Mouse (Mus musculus) embryonic facial prominence, embryonic 14.5 days (tissue): ENCODE data around the gene Mn1. TPM values are rescaled to one million over a fixed set of nuclear protein-coding genes. Genes with fewer than 3 reads are reported as not detected.

Source experiments
- ATAC-seq: fragments of 200-750 bp; cut with Nextera tagmentation; 2 replicates; pipeline ENCODE4 v1.8.0; 2017; ENCODE audit warnings: low read depth, moderate number of reproducible peaks, moderate TSS enrichment
- DNase-seq: peaks from one replicate; pipeline ENCODE4 v3.0.0-alpha.2; 2015; ENCODE audit warnings: low spot score
- H3K27ac ChIP-seq: fragments of 300-500 bp; sonication (generic); replicated peaks from 2 replicates; pipeline ENCODE4 v1.5.1; 2014; ENCODE audit warnings: low read depth, mild to moderate bottlenecking, low read length, moderate library complexity
- H3K27me3 ChIP-seq: fragments of 300-500 bp; sonication (generic); replicated peaks from 2 replicates; pipeline ENCODE4 v1.6.1; 2014; ENCODE audit warnings: low read length; ENCODE audit not compliant: control insufficient read depth, insufficient read depth
- H3K36me3 ChIP-seq: fragments of 300-500 bp; sonication (generic); 2 replicates; pipeline ENCODE4 v1.6.1; 2014; ENCODE audit warnings: low read length, mixed read lengths; ENCODE audit not compliant: control insufficient read depth, insufficient read depth
- H3K4me1 ChIP-seq: fragments of 300-500 bp; sonication (generic); 2 replicates; pipeline ENCODE4 v1.6.1; 2014; ENCODE audit warnings: antibody characterized with exemption, low read length; ENCODE audit not compliant: control insufficient read depth, insufficient read depth
- H3K4me2 ChIP-seq: fragments of 300-500 bp; sonication (generic); 2 replicates; pipeline ENCODE4 v1.6.1; 2014; ENCODE audit warnings: low read depth, mild to moderate bottlenecking, low read length, moderate library complexity, mixed read lengths
- H3K4me3 ChIP-seq: fragments of 300-500 bp; sonication (generic); 2 replicates; pipeline ENCODE4 v1.5.1; 2014; ENCODE audit warnings: low read depth, mild to moderate bottlenecking, low read length
- H3K9ac ChIP-seq: fragments of 300-500 bp; sonication (generic); 2 replicates; pipeline ENCODE4 v1.6.1; 2014; ENCODE audit warnings: low read depth, mild to moderate bottlenecking, low read length, moderate library complexity, mixed read lengths
- H3K9me3 ChIP-seq: fragments of 300-500 bp; sonication (generic); 2 replicates; pipeline ENCODE4 v1.6.1; 2016; ENCODE audit warnings: low read length; ENCODE audit not compliant: control insufficient read depth
- WGBS: fragments of 180-500 bp; shearing (Covaris S2); extraction: QIAGEN DNeasy Blood & Tissue Kit; methylation state at CpG from one replicate; pipeline ENCODE4 v1.1.7; 2014; 5-methylcytosine and 5-hydroxymethylcytosine counted together
- polyA plus RNA-seq: library from polyadenylated mRNA; unstranded; fragments of >200 nt; fragmentation: Nextera tagmentation; extraction: Ambion mirVana; gene quantifications from 2 replicates; pipeline ENCODE4 v1.2.1, GENCODE M21; 2014

The Mn1 gene
- polyA plus RNA-seq, 1 experiment from 2014 or later: 29.1 TPM

DNA sequence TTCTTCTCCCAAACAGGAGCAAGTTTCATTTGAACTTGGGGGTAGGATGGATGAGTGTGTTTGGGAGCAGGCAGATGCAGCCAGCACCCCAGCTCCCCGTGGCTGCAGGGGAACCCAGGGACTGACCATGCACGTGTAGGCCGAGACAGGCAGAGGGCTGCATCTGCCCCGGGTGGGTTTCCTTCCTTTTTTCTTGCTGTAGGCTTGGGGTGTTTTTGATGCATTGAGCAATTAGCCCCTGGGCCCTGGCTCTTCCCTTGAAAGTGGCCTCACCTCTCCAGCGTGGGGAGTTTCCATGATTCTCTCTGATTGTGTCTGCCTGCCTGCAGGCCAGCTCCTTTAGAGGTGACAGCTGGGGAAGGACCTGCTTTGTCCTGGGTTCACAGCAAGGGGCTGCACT, 15.7 kb downstream of the Mn1 start:
- peaks cover 8% of the 10 kb centered on the region; the same call in 1 of the 2 replicates for H3K36me3 ChIP-seq
- H3K27me3 ChIP-seq: no peaks in the 10 kb centered on the region
- DNase-seq: no peak
- H3K27ac ChIP-seq: 0 out of 2 replicates have a peak overlapping the region, but pooled peaks have one; percentile 11
- WGBS: 29% methylated on average over 5 of the region's 5 CpGs
- H3K4me3 ChIP-seq: no peak overlapping the region
- H3K4me1 ChIP-seq: peaks cover 74% of the 10 kb centered on the region
- H3K4me2 ChIP-seq: no peak overlapping the region
- ATAC-seq: no peak
- H3K9ac ChIP-seq: no peak overlapping the region
- no peaks in the 10 kb centered on the region for H3K9me3 ChIP-seq

DNA sequence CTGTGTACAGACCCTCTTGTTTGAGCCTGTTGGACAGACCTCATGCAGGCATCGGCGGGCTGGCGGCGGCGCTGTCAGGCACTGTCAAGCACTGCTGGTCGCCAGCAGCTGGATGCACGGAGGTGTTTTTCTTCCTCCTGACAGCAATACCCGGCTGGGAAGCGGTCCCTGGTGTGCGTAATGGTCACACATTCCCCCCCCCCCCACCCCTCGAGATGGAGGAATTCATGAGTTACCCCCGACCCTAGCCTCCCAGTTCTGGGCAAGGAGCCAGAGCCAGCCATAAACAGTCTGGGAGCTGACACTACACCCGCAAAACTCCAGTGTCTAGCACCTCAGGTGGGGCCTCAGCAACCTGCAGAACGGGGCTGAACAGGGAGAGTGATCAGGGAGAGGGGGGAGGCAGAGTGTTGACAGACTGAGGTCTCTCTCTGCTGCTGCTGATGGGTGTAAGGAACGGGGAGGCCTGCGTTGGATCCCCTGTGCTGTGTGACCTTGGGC, 17.2 kb downstream of the Mn1 start:
- Histone ChIP-seq H3K27ac (no peak overlapping the region), H3K4me2 (peak overlapping the region; percentile 18)
- 21% methylated on average over 16 of the region's 16 CpGs for WGBS

DNA sequence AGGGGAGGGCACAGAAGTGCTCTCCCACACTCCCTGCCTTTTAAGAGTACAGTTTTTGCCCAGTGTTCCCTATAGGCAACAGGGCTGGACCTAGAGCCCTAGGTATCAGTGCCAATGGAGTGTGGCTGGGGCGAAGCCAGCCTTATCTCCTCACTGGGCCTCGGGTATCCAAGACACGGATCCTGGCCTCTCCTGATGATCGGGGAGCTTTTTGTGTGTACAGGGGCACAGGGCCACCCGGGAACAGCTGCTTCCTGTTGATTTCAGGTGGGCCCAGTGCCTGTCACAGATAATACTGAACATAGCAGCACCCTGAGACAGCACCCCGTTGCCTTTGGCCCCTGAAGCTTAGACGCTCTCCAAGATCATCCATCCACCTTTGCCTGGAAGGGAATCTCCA, 19.1 kb downstream of the Mn1 start:
- Histone ChIP-seq H3K4me3 (no peak overlapping the region), H3K9ac (no peak overlapping the region), H3K27ac (no peak overlapping the region), H3K36me3 (peaks cover 26% of the 10 kb centered on the region), H3K27me3 (no peaks in the 10 kb centered on the region), H3K4me1 (peaks cover 43% of the 10 kb centered on the region), H3K4me2 (no peak overlapping the region), H3K9me3 (no peaks in the 10 kb centered on the region)
- DNase-seq: no peak
- 75% methylated on average over 7 of the region's 7 CpGs for WGBS
- no peak for ATAC-seq

More for the DNA sequence above, 17.2 kb downstream of the Mn1 start:
- 0 out of 2 replicates have a peak, but pooled peaks have one; percentile 23 for ATAC-seq
- DNase-seq: peak; percentile 78
- Histone ChIP-seq H3K27me3 (no peaks in the 10 kb centered on the region), H3K9ac (peak overlapping the region; percentile 2; the same call in 1 of the 2 replicates), H3K36me3 (peaks cover 17% of the 10 kb centered on the region), H3K9me3 (no peaks in the 10 kb centered on the region), H3K4me3 (no peak overlapping the region), H3K4me1 (peaks cover 59% of the 10 kb centered on the region)

DNA sequence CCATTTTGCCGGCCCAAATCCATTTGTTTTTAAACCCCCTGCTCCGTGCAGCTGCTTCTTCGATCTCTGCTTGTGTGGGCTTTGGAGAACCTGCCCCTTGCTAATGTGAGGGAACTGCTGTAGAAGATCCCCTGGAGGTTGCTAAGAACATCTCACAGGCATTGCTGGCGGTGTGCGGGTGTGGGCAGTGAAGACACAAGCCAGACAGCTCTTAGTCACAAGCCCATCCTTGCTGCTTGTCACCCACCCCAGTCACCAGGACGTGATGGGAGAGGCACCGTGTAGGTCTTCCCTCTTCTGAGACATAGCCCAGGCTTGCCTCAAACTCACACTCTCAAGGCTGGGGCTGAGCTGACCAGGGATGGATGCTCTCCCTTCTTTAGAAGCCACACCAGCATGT, 20.0 kb downstream of the Mn1 start:
- H3K27me3 ChIP-seq: no peaks in the 10 kb centered on the region
- no peak overlapping the region for H3K27ac ChIP-seq
- peaks cover 34% of the 10 kb centered on the region for H3K4me1 ChIP-seq
- no peaks in the 10 kb centered on the region for H3K9me3 ChIP-seq
- no peak overlapping the region for H3K4me2 ChIP-seq
- no peak overlapping the region for H3K9ac ChIP-seq
- DNase-seq (no peak), ATAC-seq (no peak)
- H3K4me3 ChIP-seq: no peak overlapping the region
- 68% methylated on average over 7 of the region's 7 CpGs for WGBS
- peaks cover 26% of the 10 kb centered on the region for H3K36me3 ChIP-seq

DNA sequence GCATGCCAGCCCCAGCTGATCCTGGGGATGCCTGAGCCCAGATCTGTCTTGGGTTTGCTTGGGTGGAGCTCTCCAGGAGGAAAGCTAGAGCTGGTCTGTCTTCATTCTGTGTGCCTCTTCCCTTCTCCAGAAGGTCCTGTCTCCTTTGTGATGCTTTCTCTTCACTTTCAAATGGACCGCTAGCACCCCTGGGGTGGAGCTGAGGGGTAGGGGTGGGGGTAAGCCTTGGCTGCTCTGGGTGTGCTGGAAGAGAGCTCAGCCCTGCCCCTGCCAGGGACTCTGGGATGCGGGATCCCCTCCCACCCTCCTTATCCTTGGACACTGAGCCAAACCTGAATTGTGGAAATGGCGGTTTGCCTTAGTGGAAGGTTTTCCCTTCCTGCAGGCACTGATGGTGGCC, 21.2 kb downstream of the Mn1 start:
- WGBS: 82% methylated on average over 3 of the region's 3 CpGs
- peaks cover 23% of the 10 kb centered on the region for H3K4me1 ChIP-seq
- ATAC-seq (no peak), DNase-seq (no peak)
- H3K4me2 ChIP-seq: no peak overlapping the region
- H3K9ac ChIP-seq: no peak overlapping the region
- H3K36me3 ChIP-seq: peaks cover 33% of the 10 kb centered on the region
- H3K27ac ChIP-seq: no peak overlapping the region
- H3K9me3 ChIP-seq: no peaks in the 10 kb centered on the region
- H3K4me3 ChIP-seq: no peak overlapping the region
- no peaks in the 10 kb centered on the region for H3K27me3 ChIP-seq

DNA sequence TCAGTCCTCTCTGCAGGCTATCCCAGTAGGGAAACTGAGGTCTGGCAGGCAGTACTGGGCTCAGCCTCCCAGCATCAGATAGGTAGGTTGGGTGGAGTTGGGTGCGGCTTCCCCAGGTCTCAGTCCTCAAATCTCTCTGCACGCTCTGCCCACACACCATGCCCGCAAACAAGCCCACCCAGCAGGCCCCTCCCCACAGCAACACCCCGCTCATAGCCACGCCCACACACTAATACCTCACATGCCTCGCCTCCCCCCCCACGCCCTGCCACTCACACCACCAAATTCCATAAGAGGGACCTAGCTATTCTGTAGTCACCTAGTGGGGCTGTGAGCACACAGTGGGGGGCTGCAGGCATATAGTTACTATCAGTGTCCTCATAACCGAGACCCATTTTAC, 21.7 kb downstream of the Mn1 start:
- Histone ChIP-seq H3K27me3 (no peaks in the 10 kb centered on the region), H3K27ac (no peak overlapping the region), H3K4me3 (no peak overlapping the region), H3K4me1 (peaks cover 19% of the 10 kb centered on the region), H3K36me3 (peaks cover 33% of the 10 kb centered on the region), H3K4me2 (no peak overlapping the region), H3K9ac (no peak overlapping the region), H3K9me3 (no peaks in the 10 kb centered on the region)
- ATAC-seq: no peak
- DNase-seq: no peak
- WGBS: 79% methylated on average over 6 of the region's 8 CpGs

DNA sequence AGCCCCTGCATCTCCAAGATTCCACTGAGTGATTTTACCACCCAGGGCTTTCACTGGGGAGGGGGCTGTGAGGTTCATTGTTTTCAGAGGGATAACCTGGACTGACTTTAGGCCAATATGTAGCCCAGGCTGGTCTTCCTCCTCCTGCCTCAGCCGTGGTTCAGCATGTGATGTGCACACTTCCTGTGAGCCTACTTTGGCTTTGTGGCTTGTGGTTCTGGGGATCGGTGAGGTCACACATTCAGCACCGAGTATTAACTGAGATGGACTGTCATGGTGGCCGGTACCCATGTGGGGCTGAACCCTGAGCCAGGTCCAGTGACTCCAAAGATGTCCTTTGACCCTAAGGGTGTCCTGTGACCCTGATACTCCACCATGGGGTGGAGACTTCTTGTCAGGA, 23.1 kb downstream of the Mn1 start:
- H3K4me2 ChIP-seq: no peak overlapping the region
- no peak for DNase-seq
- WGBS: 91% methylated on average over 3 of the region's 4 CpGs
- no peak for ATAC-seq
- 0 out of 2 replicates have a peak, but pooled peaks cover 4% of the 10 kb centered on the region for H3K4me1 ChIP-seq
- H3K4me3 ChIP-seq: no peak overlapping the region
- H3K27ac ChIP-seq: no peak overlapping the region
- H3K36me3 ChIP-seq: peaks cover 41% of the 10 kb centered on the region
- H3K9me3 ChIP-seq: no peaks in the 10 kb centered on the region
- H3K9ac ChIP-seq: no peak overlapping the region
- H3K27me3 ChIP-seq: no peaks in the 10 kb centered on the region

DNA sequence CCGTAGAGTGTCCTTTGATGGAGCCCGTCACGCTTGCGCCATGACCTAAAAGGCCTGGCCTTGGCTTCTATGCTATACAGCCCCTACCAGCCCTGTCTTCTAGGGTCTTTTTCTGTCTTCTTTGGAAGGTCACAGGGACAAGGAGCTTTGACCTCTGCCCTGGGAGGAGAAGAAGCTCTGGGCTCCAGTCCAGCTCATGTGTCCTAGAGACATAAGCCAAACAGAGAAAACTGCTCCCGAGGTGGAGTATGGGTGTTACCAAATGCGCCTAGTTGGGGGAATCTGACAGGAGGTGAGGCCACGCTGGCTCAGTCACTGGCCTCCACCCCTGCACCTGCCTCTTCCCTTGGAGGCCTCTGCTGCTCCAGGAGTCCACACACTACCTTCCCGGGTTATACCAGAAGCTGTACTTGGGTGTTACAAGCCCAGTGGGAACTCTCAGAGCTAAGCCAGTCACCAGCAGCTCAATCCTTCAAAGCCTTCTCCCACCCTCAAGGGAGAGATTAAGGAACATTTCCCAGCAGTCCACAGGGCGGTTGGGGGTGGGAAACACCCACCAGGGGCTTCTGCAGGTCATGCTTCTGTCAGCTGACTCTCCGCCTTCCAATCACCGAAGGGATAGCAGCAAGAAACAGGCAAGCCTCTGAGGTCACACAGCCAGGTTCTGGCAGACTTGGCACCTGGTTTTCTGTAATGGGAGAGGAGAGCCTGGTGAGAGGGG, 25.1 kb downstream of the Mn1 start:
- DNase-seq (no peak), ATAC-seq (no peak)
- no peak overlapping the region for H3K4me3 ChIP-seq
- no peaks in the 10 kb centered on the region for H3K9me3 ChIP-seq
- no peak overlapping the region for H3K4me2 ChIP-seq
- WGBS: 75% methylated on average over 11 of the region's 11 CpGs
- H3K27me3 ChIP-seq: no peaks in the 10 kb centered on the region
- no peak overlapping the region for H3K9ac ChIP-seq
- H3K36me3 ChIP-seq: peaks cover 38% of the 10 kb centered on the region
- no peaks in the 10 kb centered on the region for H3K4me1 ChIP-seq
- no peak overlapping the region for H3K27ac ChIP-seq

DNA sequence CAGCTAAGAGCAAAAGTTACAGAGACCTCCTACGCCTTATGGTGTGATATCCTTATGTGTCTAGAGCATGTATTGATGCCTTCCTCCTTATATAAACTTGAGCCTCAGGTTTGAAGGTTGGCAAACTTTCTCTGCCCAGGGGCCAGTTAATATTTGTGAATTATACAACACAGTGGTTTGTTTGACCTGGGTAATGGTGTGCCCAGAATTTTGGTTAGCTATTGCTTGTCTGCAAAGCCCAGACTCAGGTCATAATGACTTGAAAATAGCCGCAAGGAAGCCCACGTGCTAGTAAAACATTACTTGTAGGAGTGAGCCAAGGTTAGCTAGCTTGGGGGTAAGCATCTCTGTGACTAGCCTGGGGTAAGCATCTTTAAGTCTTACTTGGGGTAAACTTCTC, 26.5 kb downstream of the Mn1 start:
- H3K4me3 ChIP-seq: no peak overlapping the region
- DNase-seq: no peak
- peaks cover 43% of the 10 kb centered on the region for H3K36me3 ChIP-seq
- no peak overlapping the region for H3K27ac ChIP-seq
- H3K4me1 ChIP-seq: no peaks in the 10 kb centered on the region
- H3K4me2 ChIP-seq: no peak overlapping the region
- H3K27me3 ChIP-seq: no peaks in the 10 kb centered on the region
- no peak overlapping the region for H3K9ac ChIP-seq
- 89% methylated on average over 3 of the region's 3 CpGs for WGBS
- ATAC-seq: no peak
- H3K9me3 ChIP-seq: no peaks in the 10 kb centered on the region
